Mouse (Mus musculus): ENCODE measurements around the gene Ankrd36. TPM values are rescaled to one million over a fixed set of nuclear protein-coding genes. Genes with fewer than 3 reads are reported as not detected.
"Not testable (repeated sequence)": the region's sequence is repeated elsewhere in the genome, so short reads cannot be mapped to it uniquely, and the experiment has no call there.

Gene Ankrd36
- total and polyA plus RNA-seq, 3 experiments, result 0.40 to 1.5 (median 1.5) TPM

- Histone ChIP-seq H3K36me3 (replicated peaks) (peaks cover 20% of the 10 kb centered on the region), H3K4me1 (ENCODE audit: insufficient read depth, low read depth, low read length) (peaks cover 48% of the 10 kb centered on the region), H3K9me3 (replicated peaks) (peaks cover 3% of the 10 kb centered on the region; the same call in 1 of the 2 replicates), H3K27me3 (ENCODE audit: insufficient read depth, low read length) (no peaks in the 10 kb centered on the region), H3K4me3 (ENCODE audit: low read depth, low read length) (no peak overlapping the region)
- DNase-seq (ENCODE audit: low spot score), result no peak
- TF ChIP-seq CTCF (IDR thresholded peaks at IDR 0.05; ENCODE audit: low read depth, low read length), result no peak
- no peak for TF ChIP-seq GATA1 (IDR thresholded peaks at IDR 0.05; ENCODE audit: borderline replicate concordance, low read length)
- TF ChIP-seq POLR2AphosphoS5 (IDR thresholded peaks at IDR 0.05; ENCODE audit: insufficient replicate concordance, low read depth, low read length), result no peak
- no peak for TF ChIP-seq TAL1 (conservative IDR thresholded peaks at IDR 0.05; ENCODE audit: low read depth, low read length)
- no peak for TF ChIP-seq GATA2 (IDR thresholded peaks at IDR 0.05; ENCODE audit: borderline replicate concordance, low read depth, low read length)
- ATAC-seq (ENCODE audit: extremely low read depth, insufficient number of reproducible peaks, low FRiP score, poor library complexity, severe bottlenecking), result no peak
Observed at GRCm38 (mm10) chr11:5543281-5543680, 26.2 kb upstream of the Ankrd36 start.

GRCm38 (mm10) chr11:5544709-5545108 lies 24.8 kb upstream of the Ankrd36 start:
- H3K4me1 ChIP-seq (ENCODE audit: insufficient read depth, low read depth, low read length), result peaks cover 35% of the 10 kb centered on the region
- DNase-seq (ENCODE audit: low spot score); H3K27me3 ChIP-seq (ENCODE audit: insufficient read depth, low read length): not testable (repeated sequence)

GRCm38 (mm10) chr11:5545457-5545856 lies 24.0 kb upstream of the Ankrd36 start:
- peaks cover 30% of the 10 kb centered on the region for H3K4me1 ChIP-seq (ENCODE audit: insufficient read depth, low read depth, low read length)

More at GRCm38 (mm10) chr11:5544709-5545108, 24.8 kb upstream of the Ankrd36 start:
- H3K36me3 ChIP-seq (replicated peaks); H3K4me3 ChIP-seq (ENCODE audit: low read depth, low read length); H3K9me3 ChIP-seq (replicated peaks); ATAC-seq (ENCODE audit: extremely low read depth, insufficient number of reproducible peaks, low FRiP score, poor library complexity, severe bottlenecking): not testable (repeated sequence)

GRCm38 (mm10) chr11:5546693-5547092 lies 22.8 kb upstream of the Ankrd36 start:
- Histone ChIP-seq H3K4me1 (ENCODE audit: insufficient read depth, low read depth, low read length) (peaks cover 25% of the 10 kb centered on the region), H3K4me3 (ENCODE audit: low read depth, low read length) (no peak overlapping the region), H3K9me3 (replicated peaks) (peaks cover 3% of the 10 kb centered on the region; the same call in 1 of the 2 replicates), H3K27me3 (ENCODE audit: insufficient read depth, low read length) (no peaks in the 10 kb centered on the region), H3K36me3 (replicated peaks) (no peaks in the 10 kb centered on the region)
- DNase-seq (ENCODE audit: low spot score) (no peak), ATAC-seq (ENCODE audit: extremely low read depth, insufficient number of reproducible peaks, low FRiP score, poor library complexity, severe bottlenecking) (no peak)
- TF ChIP-seq POLR2AphosphoS5 (IDR thresholded peaks at IDR 0.05; ENCODE audit: insufficient replicate concordance, low read depth, low read length) (no peak), TAL1 (conservative IDR thresholded peaks at IDR 0.05; ENCODE audit: low read depth, low read length) (no peak), GATA2 (IDR thresholded peaks at IDR 0.05; ENCODE audit: borderline replicate concordance, low read depth, low read length) (no peak)

More at GRCm38 (mm10) chr11:5545457-5545856, 24.0 kb upstream of the Ankrd36 start:
- DNase-seq (ENCODE audit: low spot score), result no peak
- ATAC-seq (ENCODE audit: extremely low read depth, insufficient number of reproducible peaks, low FRiP score, poor library complexity, severe bottlenecking), result no peak
- Histone ChIP-seq H3K9me3 (replicated peaks) (peaks cover 3% of the 10 kb centered on the region; the same call in 1 of the 2 replicates), H3K4me3 (ENCODE audit: low read depth, low read length) (no peak overlapping the region; the same call in 1 of the 2 replicates), H3K36me3 (replicated peaks) (peaks cover 1% of the 10 kb centered on the region), H3K27me3 (ENCODE audit: insufficient read depth, low read length) (no peaks in the 10 kb centered on the region)
- TF ChIP-seq POLR2AphosphoS5 (IDR thresholded peaks at IDR 0.05; ENCODE audit: insufficient replicate concordance, low read depth, low read length), result no peak
- TF ChIP-seq CTCF (IDR thresholded peaks at IDR 0.05; ENCODE audit: low read depth, low read length), result no peak
- TF ChIP-seq TAL1 (conservative IDR thresholded peaks at IDR 0.05; ENCODE audit: low read depth, low read length), result no peak
- TF ChIP-seq GATA2 (IDR thresholded peaks at IDR 0.05; ENCODE audit: borderline replicate concordance, low read depth, low read length), result no peak
- TF ChIP-seq GATA1 (IDR thresholded peaks at IDR 0.05; ENCODE audit: borderline replicate concordance, low read length), result no peak

GRCm38 (mm10) chr11:5551430-5551829 lies 18.1 kb upstream of the Ankrd36 start:
- Histone ChIP-seq H3K4me1 (ENCODE audit: insufficient read depth, low read depth, low read length) (no peaks in the 10 kb centered on the region), H3K27me3 (ENCODE audit: insufficient read depth, low read length) (no peaks in the 10 kb centered on the region), H3K36me3 (replicated peaks) (no peaks in the 10 kb centered on the region), H3K4me3 (ENCODE audit: low read depth, low read length) (no peak overlapping the region), H3K9me3 (replicated peaks) (peaks cover 3% of the 10 kb centered on the region; the same call in 1 of the 2 replicates)
- TF ChIP-seq GATA1 (IDR thresholded peaks at IDR 0.05; ENCODE audit: borderline replicate concordance, low read length) (no peak), GATA2 (IDR thresholded peaks at IDR 0.05; ENCODE audit: borderline replicate concordance, low read depth, low read length) (no peak), POLR2AphosphoS5 (IDR thresholded peaks at IDR 0.05; ENCODE audit: insufficient replicate concordance, low read depth, low read length) (no peak), CTCF (IDR thresholded peaks at IDR 0.05; ENCODE audit: low read depth, low read length) (no peak), TAL1 (conservative IDR thresholded peaks at IDR 0.05; ENCODE audit: low read depth, low read length) (no peak)
- DNase-seq (ENCODE audit: low spot score) (no peak), ATAC-seq (ENCODE audit: extremely low read depth, insufficient number of reproducible peaks, low FRiP score, poor library complexity, severe bottlenecking) (no peak)

- Histone ChIP-seq H3K9me3 (replicated peaks) (peaks cover 3% of the 10 kb centered on the region; the same call in 1 of the 2 replicates), H3K4me3 (ENCODE audit: low read depth, low read length) (no peak overlapping the region), H3K36me3 (replicated peaks) (no peaks in the 10 kb centered on the region), H3K27me3 (ENCODE audit: insufficient read depth, low read length) (no peaks in the 10 kb centered on the region), H3K4me1 (ENCODE audit: insufficient read depth, low read depth, low read length) (no peaks in the 10 kb centered on the region)
- no peak for ATAC-seq (ENCODE audit: extremely low read depth, insufficient number of reproducible peaks, low FRiP score, poor library complexity, severe bottlenecking)
- DNase-seq (ENCODE audit: low spot score), result no peak
- TF ChIP-seq TAL1 (conservative IDR thresholded peaks at IDR 0.05; ENCODE audit: low read depth, low read length), result no peak
Observed at GRCm38 (mm10) chr11:5551931-5552330, 17.6 kb upstream of the Ankrd36 start.

- DNase-seq (ENCODE audit: low spot score), result no peak
- peaks cover 45% of the 10 kb centered on the region for H3K4me1 ChIP-seq (ENCODE audit: insufficient read depth, low read depth, low read length)
- no peak for ATAC-seq (ENCODE audit: extremely low read depth, insufficient number of reproducible peaks, low FRiP score, poor library complexity, severe bottlenecking)
- H3K4me3 ChIP-seq (ENCODE audit: low read depth, low read length), result no peak overlapping the region
- no peaks in the 10 kb centered on the region for H3K36me3 ChIP-seq (replicated peaks)
- no peaks in the 10 kb centered on the region for H3K9me3 ChIP-seq (replicated peaks)
- no peaks in the 10 kb centered on the region for H3K27me3 ChIP-seq (ENCODE audit: insufficient read depth, low read length)
- TF ChIP-seq CTCF (IDR thresholded peaks at IDR 0.05; ENCODE audit: low read depth, low read length) (no peak), POLR2AphosphoS5 (IDR thresholded peaks at IDR 0.05; ENCODE audit: insufficient replicate concordance, low read depth, low read length) (no peak), GATA2 (IDR thresholded peaks at IDR 0.05; ENCODE audit: borderline replicate concordance, low read depth, low read length) (no peak), TAL1 (conservative IDR thresholded peaks at IDR 0.05; ENCODE audit: low read depth, low read length) (no peak), GATA1 (IDR thresholded peaks at IDR 0.05; ENCODE audit: borderline replicate concordance, low read length) (no peak)
Observed at GRCm38 (mm10) chr11:5560273-5560672, 9.2 kb upstream of the Ankrd36 start.

Measured in G1E (cell line).